Mouse (Mus musculus) effector memory CD4-positive, alpha-beta T cell, adult 7 months (primary cell): ENCODE data around the gene Mecp2. TPM values are rescaled to one million over a fixed set of nuclear protein-coding genes. Genes with fewer than 3 reads are reported as not detected.

Experiments used
- polyA plus RNA-seq: library from polyadenylated mRNA; unstranded; fragments of 100-300 nt; shearing (Covaris generic); gene quantifications from one replicate; pipeline ENCODE4 v1.2.1, GENCODE M21; 2017

Mecp2 gene
- 53.0 TPM for polyA plus RNA-seq

GRCm38 (mm10) chrX:74135263-74135662 lies at the start of gene Mecp2:
TSS of gene Mecp2 (minus strand) at chrX:74135363.

GRCm38 (mm10) chrX:74176959-74177358 lies 41.8 kb upstream of the Mecp2 start, which contains the start of gene Tktl1:
TSS of gene Tktl1 (plus strand) at chrX:74177259.

GRCm38 (mm10) chrX:74167738-74168137 lies 32.6 kb upstream of the Mecp2 start, which contains the start of gene Tex28:
TSS of gene Tex28 (minus strand) at chrX:74167838.

GRCm38 (mm10) chrX:74127164-74127563 lies 8.0 kb downstream of the Mecp2 start, which contains the start of gene Opn1mw:
TSS of gene Opn1mw (plus strand) at chrX:74127464.

GRCm38 (mm10) chrX:74023188-74024049 lies 111.7 kb downstream of the Mecp2 start, which contains the start of gene Irak1:
TSS of gene Irak1 (minus strand) at chrX:74023918.

Other genes starting within 250 kb of the Mecp2 start
- gene Avpr2, start 243.3 kb downstream of the Mecp2 start, polyA plus RNA-seq, result 1.5 TPM
- 24.8 TPM for gene L1cam, start 239.3 kb downstream of the Mecp2 start, polyA plus RNA-seq
- gene Arhgap4, start 213.5 kb downstream of the Mecp2 start, polyA plus RNA-seq, result 216 TPM
- 116 TPM for gene Naa10, start 213.4 kb downstream of the Mecp2 start, polyA plus RNA-seq
- gene Renbp, start 204.5 kb downstream of the Mecp2 start, polyA plus RNA-seq, result 1.8 TPM
- 31.7 TPM for gene Hcfc1, start 169.0 kb downstream of the Mecp2 start, polyA plus RNA-seq
- gene Irak1, start 111.4 kb downstream of the Mecp2 start, polyA plus RNA-seq, result 143 TPM
- not detected for gene Opn1mw, start 7.9 kb downstream of the Mecp2 start, polyA plus RNA-seq
- not detected for gene Tex28, start 32.5 kb upstream of the Mecp2 start, polyA plus RNA-seq
- not detected for gene Tktl1, start 41.9 kb upstream of the Mecp2 start, polyA plus RNA-seq
- gene Flna, start 114.5 kb upstream of the Mecp2 start, polyA plus RNA-seq, result 384 TPM
- gene Emd, start 119.3 kb upstream of the Mecp2 start, polyA plus RNA-seq, result 81.4 TPM
- gene Rpl10, start 135.4 kb upstream of the Mecp2 start, polyA plus RNA-seq, result 111 TPM
- 109 TPM for gene Taz, start 146.5 kb upstream of the Mecp2 start, polyA plus RNA-seq
- 18.5 TPM for gene Dnase1l1, start 147.0 kb upstream of the Mecp2 start, polyA plus RNA-seq
- gene Atp6ap1, start 161.7 kb upstream of the Mecp2 start, polyA plus RNA-seq, result 138 TPM
- 206 TPM for gene Gdi1, start 169.6 kb upstream of the Mecp2 start, polyA plus RNA-seq
- 57.9 TPM for gene Fam50a, start 177.7 kb upstream of the Mecp2 start, polyA plus RNA-seq
- gene Plxna3, start 193.7 kb upstream of the Mecp2 start, polyA plus RNA-seq, result 1.1 TPM
- 15.3 TPM for gene Lage3, start 218.3 kb upstream of the Mecp2 start, polyA plus RNA-seq
- gene Ubl4a, start 237.9 kb upstream of the Mecp2 start, polyA plus RNA-seq, result 39.3 TPM
- gene Slc10a3, start 238.0 kb upstream of the Mecp2 start, polyA plus RNA-seq, result 27.0 TPM